Mouse (Mus musculus) pancreas, adult 10 weeks (tissue): ENCODE data around the gene Ace. TPM values are rescaled to one million over a fixed set of nuclear protein-coding genes. Genes with fewer than 3 reads are reported as not detected.

Experiments
- polyA plus RNA-seq: library from polyadenylated mRNA; stranded (reverse); fragments of 350-450 nt; fragmentation: Illumina TruSeq; extraction: RNeasy Lipid Tissue Mini Kit (QIAGEN cat#74804); gene quantifications from one replicate; pipeline ENCODE4 v1.2.3, GENCODE M21; 2015; ENCODE audit warnings: low read depth, low replicate concordance; ENCODE audit not compliant: insufficient read depth

Ace gene
- 22.0 TPM for polyA plus RNA-seq

DNA sequence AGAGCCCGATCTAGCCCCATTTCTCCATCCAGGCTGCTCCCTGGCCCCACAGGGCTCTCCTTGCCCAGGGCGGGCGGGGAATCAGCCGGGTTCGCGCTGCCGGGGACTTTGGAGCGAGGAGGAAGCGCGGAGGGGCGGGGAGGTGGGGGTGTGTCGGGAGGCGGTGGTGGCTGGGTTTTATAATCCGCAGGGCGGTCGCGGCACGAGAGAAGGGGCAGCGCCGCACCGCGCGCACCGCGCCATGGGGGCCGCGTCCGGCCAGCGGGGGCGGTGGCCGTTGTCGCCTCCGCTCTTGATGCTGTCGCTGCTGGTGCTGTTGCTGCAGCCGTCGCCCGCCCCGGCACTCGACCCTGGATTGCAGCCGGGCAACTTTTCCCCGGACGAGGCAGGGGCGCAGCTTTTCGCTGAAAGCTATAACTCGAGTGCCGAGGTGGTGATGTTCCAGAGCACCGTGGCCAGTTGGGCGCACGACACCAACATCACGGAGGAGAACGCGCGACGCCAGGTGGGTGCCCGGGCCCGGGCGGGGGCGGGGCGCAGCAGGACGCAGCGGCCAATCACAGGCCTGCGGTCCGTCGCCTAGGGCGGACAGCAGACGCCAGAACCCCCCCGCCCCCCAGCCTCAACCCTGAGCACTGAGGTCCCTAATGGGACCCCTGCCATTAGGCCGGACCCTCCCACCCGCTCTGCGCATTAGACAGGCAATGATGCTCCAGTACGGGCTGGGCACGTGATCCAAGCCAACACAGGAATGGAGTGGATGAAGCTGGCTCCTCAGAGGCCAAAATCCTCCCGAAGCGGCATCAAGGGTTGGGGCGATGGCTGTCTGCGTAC lies at the start of gene Ace:
Gene Ace, plus strand, starts transcription at position 205 of the 834 bp plus-strand sequence.

DNA sequence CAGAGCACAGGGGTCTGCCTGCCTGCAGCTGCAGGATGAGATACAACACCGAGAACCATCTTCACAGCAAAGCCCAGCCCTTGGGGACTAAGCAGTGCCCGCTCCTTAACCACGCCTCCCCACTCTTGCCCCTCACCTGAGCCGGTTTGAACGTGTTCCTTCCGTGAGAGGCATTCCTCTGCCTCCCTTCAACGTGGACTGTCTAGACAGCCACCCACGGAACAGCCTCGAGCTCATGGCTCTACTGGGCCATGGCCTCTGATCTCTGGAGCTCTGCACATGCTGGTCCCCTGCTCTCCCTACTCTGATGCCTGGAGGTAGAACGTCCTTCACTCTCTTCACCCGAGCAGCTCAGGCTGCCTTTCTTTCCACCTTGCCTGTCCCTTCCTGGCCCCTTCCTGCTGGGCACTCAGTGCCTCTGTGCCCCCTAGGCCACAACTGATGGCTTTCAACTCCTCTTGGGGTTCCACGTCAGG lies 14.8 kb upstream of the Ace start, which contains the start of gene Cyb561:
Gene Cyb561, minus strand, starts transcription at position 426 of the 476 bp plus-strand sequence.

DNA sequence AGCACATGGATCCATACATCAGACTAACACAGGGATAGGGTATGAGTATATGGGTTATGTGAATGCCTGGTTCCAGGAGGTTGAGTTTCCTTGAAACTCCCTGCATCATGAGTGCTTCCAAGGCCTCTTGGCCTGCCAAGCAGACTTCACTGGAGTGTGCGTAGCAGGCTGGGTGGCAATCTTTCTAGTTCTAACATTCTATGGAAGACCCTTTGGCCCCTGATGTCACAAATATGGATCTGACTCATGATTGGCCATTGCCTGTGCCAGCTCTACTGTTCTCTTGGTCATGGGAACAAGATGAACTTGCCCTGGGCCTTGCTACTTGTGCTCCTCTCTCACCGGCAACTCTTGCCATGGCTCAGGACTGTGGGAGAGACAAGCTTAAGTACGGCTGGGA lies 26.6 kb downstream of the Ace start, which contains the start of gene Ace3:
Gene Ace3, plus strand, starts transcription at position 301 of the 400 bp plus-strand sequence.

GRCm38 (mm10) chr11:106007821-106008220 lies 40.1 kb downstream of the Ace start, which contains the start of gene Kcnh6:
Gene Kcnh6, plus strand, starts transcription at chr11:106008124.

GRCm38 (mm10) chr11:106036548-106037417 lies 69.0 kb downstream of the Ace start, which contains the start of gene Dcaf7:
Gene Dcaf7, plus strand, starts transcription at chr11:106036872.

Other genes with a start within 250 kb of the Ace start
- 10.0 TPM for gene Cyb561, start 14.6 kb upstream of the Ace start, polyA plus RNA-seq
- gene Ace3, start 26.7 kb downstream of the Ace start, polyA plus RNA-seq = not detected
- 1.8 TPM for gene Kcnh6, start 40.2 kb downstream of the Ace start, polyA plus RNA-seq
- 8.3 TPM for gene Dcaf7, start 68.9 kb downstream of the Ace start, polyA plus RNA-seq
- gene Taco1, start 98.1 kb downstream of the Ace start, polyA plus RNA-seq = 2.0 TPM
- gene Map3k3, start 116.7 kb downstream of the Ace start, polyA plus RNA-seq = 8.0 TPM
- not detected for gene Gm10840, start 192.9 kb downstream of the Ace start, polyA plus RNA-seq
- gene Limd2, start 192.9 kb downstream of the Ace start, polyA plus RNA-seq = 3.0 TPM
- gene Strada, start 234.2 kb downstream of the Ace start, polyA plus RNA-seq = 2.8 TPM
- gene Ccdc47, start 248.4 kb downstream of the Ace start, polyA plus RNA-seq = 12.5 TPM
- gene Ddx42, start 249.0 kb downstream of the Ace start, polyA plus RNA-seq = 9.1 TPM